ENCODE assay signal across 28 mouse cellular contexts in genomic region chrX:36805466-36806235, GRCm38 (mm10). TPM values are rescaled to one million over a fixed set of nuclear protein-coding genes. Genes with fewer than 3 reads are reported as not detected.
DNase-seq lines count a peak whose midpoint lies in the region; ATAC-seq and TF ChIP-seq lines count a peak whose summit lies in the region.
"Had no signal": no experiment of that assay in that cellular context is flagged by ENCODE, and none has a peak within 500 bp of the region (broad histone marks: within the 10 kb centered on the region; RNA-seq: fewer than 3 reads in every experiment).

No protein-coding gene starts in this region.

- no peak for ATAC-seq in liver, embryonic 11.5 days (replicated peaks; ENCODE audit: low FRiP score)
- ATAC-seq: forebrain, embryonic 13.5 days; forebrain, embryonic 16.5 days; hindbrain, embryonic 16.5 days; inflammation-experienced regulatory T-cells, adult 6 months; intestine, embryonic 16.5 days had no signal

- in situ Hi-C loops in ES-E14 (cut with MboI; ENCODE audit: low sequenced_read_pairs in 2 of 2, unreplicated experiment in 2 of 2): no loop called here

- peaks cover 15% of the 10 kb centered on the region; the same call in 1 of the 2 replicates for H3K4me1 ChIP-seq in liver, adult 2 months (ENCODE audit: control insufficient read depth, insufficient read depth, low read length)
- H3K4me1 ChIP-seq in liver, embryonic 11.5 days (replicated peaks; ENCODE audit: control insufficient read depth, insufficient read depth, low read length): peaks cover 2% of the 10 kb centered on the region; the same call in 1 of the 2 replicates
- H3K4me1 ChIP-seq in ES-E14 (ENCODE audit: control insufficient read depth in 2 of 2, insufficient read depth in 2 of 2, low read length in 2 of 2, poor library complexity in 1 of 2): peaks cover 0 to 3% of the 10 kb centered on the region in 2 experiments; a peak in 3 of 4 replicates
- H3K4me1 ChIP-seq in small intestine, adult 2 months (ENCODE audit: control insufficient read depth, insufficient read depth, insufficient read length, low read length): peaks cover 10% of the 10 kb centered on the region; the same call in 1 of the 2 replicates

- H3K27ac ChIP-seq in liver, adult 2 months (replicated peaks; ENCODE audit: insufficient read depth, low read depth, low read length): 0 out of 2 replicates have a peak overlapping the region, but pooled peaks have one; percentile 24
- H3K27ac ChIP-seq in liver, embryonic 11.5 days (ENCODE audit: low read depth, low read length): no peak overlapping the region
- H3K27ac ChIP-seq in ES-E14 (ENCODE audit: insufficient read depth, low read depth, low read length, poor library complexity, severe bottlenecking): peak overlapping the region; percentile 88; the same call in 1 of the 2 replicates
- H3K27ac ChIP-seq in small intestine, adult 2 months (ENCODE audit: insufficient read depth, low read depth, low read length): peak overlapping the region; percentile 91
- H3K27ac ChIP-seq: forebrain, embryonic 10.5 days; forebrain, embryonic 13.5 days; gastrocnemius, adult 2 months; heart, embryonic 15.5 days; hindbrain, embryonic 10.5 days; hindbrain, embryonic 13.5 days had no signal

- peak; percentile 58 for DNase-seq in liver, adult 2 months (ENCODE audit: extremely low read depth, low read depth, low spot score)
- DNase-seq in liver, embryonic 11.5 days (ENCODE audit: low spot score): no peak
- no peak for DNase-seq in ES-E14 (ENCODE audit: low read depth, low spot score)
- DNase-seq in right cerebral cortex, postnatal 14 days: no peak
- no peak for DNase-seq in frontal cortex, postnatal 14 days (ENCODE audit: low spot score in 2 of 2)
- DNase-seq: adrenal gland, postnatal 10 days; adrenal gland, postnatal 36 days; B cell, adult 2 months; cerebellum, adult 18-20 months; cerebellum, adult 9-10 months; cerebellum, postnatal 14 days; gastrocnemius, adult 2 months; gastrocnemius, postnatal 14 days; heart, adult 11 months; heart, postnatal 10 days; heart, postnatal 36 days had no signal

- H3K4me2 ChIP-seq in liver, embryonic 11.5 days: no peak overlapping the region
- H3K4me2 ChIP-seq: forebrain, embryonic 13.5 days; heart, embryonic 12.5 days; heart, embryonic 15.5 days; hindbrain, embryonic 13.5 days had no signal

- no peaks in the 10 kb centered on the region for H3K9me3 ChIP-seq in liver, embryonic 11.5 days (ENCODE audit: control insufficient read depth, low read length)
- H3K9me3 ChIP-seq in ES-E14 (ENCODE audit: control insufficient read depth, insufficient read depth, low read depth, low read length): no peaks in the 10 kb centered on the region
- H3K9me3 ChIP-seq: forebrain, embryonic 10.5 days; forebrain, embryonic 13.5 days; heart, embryonic 12.5 days; heart, embryonic 15.5 days; hindbrain, embryonic 10.5 days; hindbrain, embryonic 13.5 days had no signal

- WGBS in liver, adult 2 months: 49% methylated on average over 5 of the region's 5 CpGs
- WGBS in liver, embryonic 11.5 days: 63% methylated on average over 5 of the region's 5 CpGs
- 61% methylated on average over 5 of the region's 5 CpGs for WGBS in small intestine, adult 2 months

- H3K27me3 ChIP-seq in liver, adult 2 months (ENCODE audit: control insufficient read depth, insufficient read depth, low read length): no peaks in the 10 kb centered on the region
- H3K27me3 ChIP-seq in liver, embryonic 11.5 days (replicated peaks; ENCODE audit: control insufficient read depth, insufficient read depth, low read length): no peaks in the 10 kb centered on the region
- no peaks in the 10 kb centered on the region for H3K27me3 ChIP-seq in small intestine, adult 2 months (ENCODE audit: control insufficient read depth, insufficient read depth, low read length)
- H3K27me3 ChIP-seq: CH12.LX; forebrain, embryonic 13.5 days; heart, embryonic 12.5 days; heart, embryonic 15.5 days; hindbrain, embryonic 13.5 days had no signal

- no peaks in the 10 kb centered on the region for H3K79me2 ChIP-seq in liver, adult 2 months (ENCODE audit: control insufficient read depth, insufficient read depth, low read length)

- no peak for TF ChIP-seq POLR2A in liver, adult 2 months (IDR thresholded peaks at IDR 0.05; ENCODE audit: extremely low read depth, insufficient read depth, low read length)
- TF ChIP-seq POLR2A in small intestine, adult 2 months (IDR thresholded peaks at IDR 0.05; ENCODE audit: low read depth, low read length): no peak

- no peak overlapping the region for H3K4me3 ChIP-seq in liver, adult 2 months (ENCODE audit: insufficient read depth, low read depth, low read length)
- no peak overlapping the region for H3K4me3 ChIP-seq in liver, embryonic 11.5 days (ENCODE audit: low read depth, low read length)
- H3K4me3 ChIP-seq in ES-E14 (ENCODE audit: insufficient read depth in 1 of 2, low read depth in 1 of 2, low read length in 2 of 2, poor library complexity in 1 of 2, severe bottlenecking in 1 of 2): no peak overlapping the region
- H3K4me3 ChIP-seq in small intestine, adult 2 months (ENCODE audit: low read depth, low read length): no peak overlapping the region
- H3K4me3 ChIP-seq: forebrain, embryonic 10.5 days; forebrain, embryonic 13.5 days; gastrocnemius, adult 2 months; heart, embryonic 12.5 days; heart, embryonic 15.5 days; hindbrain, embryonic 10.5 days; hindbrain, embryonic 13.5 days had no signal

- TF ChIP-seq CTCF in liver, adult 2 months (IDR thresholded peaks at IDR 0.05; ENCODE audit: low read depth, low read length): no peak
- no peak for TF ChIP-seq CTCF in small intestine, adult 2 months (IDR thresholded peaks at IDR 0.05; ENCODE audit: extremely low read depth, insufficient read length, insufficient replicate concordance, low read depth, low read length)

- no peak overlapping the region for H3K9ac ChIP-seq in liver, adult 2 months (ENCODE audit: low read depth, low read length)
- no peak overlapping the region for H3K9ac ChIP-seq in liver, embryonic 11.5 days (ENCODE audit: low read depth, low read length)
- H3K9ac ChIP-seq in ES-E14 (ENCODE audit: insufficient read depth, low read depth, low read length, poor library complexity, severe bottlenecking): no peak overlapping the region
- H3K9ac ChIP-seq: forebrain, embryonic 13.5 days; heart, embryonic 12.5 days; heart, embryonic 15.5 days; hindbrain, embryonic 13.5 days had no signal

- H3K36me3 ChIP-seq in liver, adult 2 months (ENCODE audit: control insufficient read depth, insufficient read depth, low read length): no peaks in the 10 kb centered on the region
- H3K36me3 ChIP-seq in liver, embryonic 11.5 days (ENCODE audit: control insufficient read depth, insufficient read depth, low read length): no peaks in the 10 kb centered on the region
- no peaks in the 10 kb centered on the region for H3K36me3 ChIP-seq in ES-E14 (ENCODE audit: control insufficient read depth, insufficient read depth, low read length, poor library complexity, severe bottlenecking)
- H3K36me3 ChIP-seq in small intestine, adult 2 months (ENCODE audit: control insufficient read depth, insufficient read depth, low read length): no peaks in the 10 kb centered on the region
- H3K36me3 ChIP-seq: forebrain, embryonic 10.5 days; heart, embryonic 12.5 days; heart, embryonic 15.5 days; hindbrain, embryonic 10.5 days; hindbrain, embryonic 13.5 days had no signal

TF ChIP-seq in ES-E14, 5 proteins besides CTCF, POLR2A, EP300 and RAD21:
- TF ChIP-seq CHD2 (IDR thresholded peaks at IDR 0.05; ENCODE audit: low read depth, low read length) (no peak), ZNF384 (IDR thresholded peaks at IDR 0.05; ENCODE audit: low read depth, low read length) (no peak), ZC3H11A (IDR thresholded peaks at IDR 0.05; ENCODE audit: borderline replicate concordance, low read depth, low read length) (no peak), HCFC1 (IDR thresholded peaks at IDR 0.05; ENCODE audit: borderline replicate concordance, insufficient read depth, low read length) (no peak), MAFK (IDR thresholded peaks at IDR 0.05; ENCODE audit: insufficient read depth, low read depth, low read length) (no peak)

RNA-seq across cellular contexts. Expression of gene Slc25a5, which starts 10.2 kb away (rescaled TPM):
- total RNA-seq in liver, adult 2 months (2014; rRNA removed): 748 and 759 TPM in 2 replicates
- 693 and 735 TPM in 2 replicates for polyA plus RNA-seq in liver, adult 2 months (2012; rRNA removed)
- polyA plus RNA-seq in liver, embryonic 11.5 days (2014; fragmentation: Nextera tagmentation; extraction: Ambion mirVana): 942 and 1,011 TPM in 2 replicates
- 557 and 605 TPM in 2 replicates for total RNA-seq in ES-E14 (2012; rRNA removed)
- 962 and 2,171 TPM in 2 replicates for polyA plus RNA-seq in small intestine, adult 2 months (2012; rRNA removed)
